Mouse (Mus musculus) urinary bladder, postnatal 4 days (tissue): ENCODE results near the gene Tspan7.

ENCODE experiments used
- DNase-seq, 2 experiments: peaks; one replicate each; pipeline ENCODE4 v3.0.0; 2021 to 2022; ENCODE audit warnings: low spot score in 2 of 2

Tspan7 gene

GRCm38 (mm10) chrX:10484872-10485569 is at the start of gene Tspan7:
Gene Tspan7 (plus strand): TSS chrX:10485158.
- DNase-seq, result peak; percentile 29 to 67

DNA sequence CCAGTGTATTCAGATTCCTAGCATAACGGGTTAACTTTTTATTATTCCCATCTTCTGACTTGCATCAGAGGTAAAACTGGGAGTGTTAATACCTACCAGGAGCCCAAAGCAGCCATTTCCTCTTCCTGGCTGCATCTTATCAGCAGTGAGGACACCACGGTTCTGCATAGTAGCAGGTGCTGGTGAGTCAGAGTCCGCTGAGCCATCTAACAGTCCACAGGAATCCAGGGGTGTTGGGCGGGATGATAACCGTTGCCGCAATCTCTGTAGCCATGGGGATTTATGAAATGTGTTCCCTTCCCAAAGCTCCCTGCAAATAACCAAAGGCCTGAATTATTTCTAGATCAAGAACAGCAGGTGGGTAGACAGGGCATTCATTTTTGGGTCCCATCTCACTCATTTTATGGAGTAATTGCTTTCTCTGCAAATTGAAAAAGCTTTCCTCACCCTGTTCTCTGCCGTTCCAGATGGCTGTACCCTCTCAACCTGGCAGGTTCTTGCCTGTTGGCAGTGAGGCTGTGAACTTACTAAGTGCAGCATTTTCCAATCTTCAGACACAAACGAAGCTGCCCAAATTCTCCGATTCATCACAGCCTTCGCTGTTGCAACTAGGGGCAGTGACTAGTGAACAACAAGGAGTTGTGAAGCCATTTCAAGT is 35.5 kb upstream of the Tspan7 start:
- DNase-seq, result no peak

DNA sequence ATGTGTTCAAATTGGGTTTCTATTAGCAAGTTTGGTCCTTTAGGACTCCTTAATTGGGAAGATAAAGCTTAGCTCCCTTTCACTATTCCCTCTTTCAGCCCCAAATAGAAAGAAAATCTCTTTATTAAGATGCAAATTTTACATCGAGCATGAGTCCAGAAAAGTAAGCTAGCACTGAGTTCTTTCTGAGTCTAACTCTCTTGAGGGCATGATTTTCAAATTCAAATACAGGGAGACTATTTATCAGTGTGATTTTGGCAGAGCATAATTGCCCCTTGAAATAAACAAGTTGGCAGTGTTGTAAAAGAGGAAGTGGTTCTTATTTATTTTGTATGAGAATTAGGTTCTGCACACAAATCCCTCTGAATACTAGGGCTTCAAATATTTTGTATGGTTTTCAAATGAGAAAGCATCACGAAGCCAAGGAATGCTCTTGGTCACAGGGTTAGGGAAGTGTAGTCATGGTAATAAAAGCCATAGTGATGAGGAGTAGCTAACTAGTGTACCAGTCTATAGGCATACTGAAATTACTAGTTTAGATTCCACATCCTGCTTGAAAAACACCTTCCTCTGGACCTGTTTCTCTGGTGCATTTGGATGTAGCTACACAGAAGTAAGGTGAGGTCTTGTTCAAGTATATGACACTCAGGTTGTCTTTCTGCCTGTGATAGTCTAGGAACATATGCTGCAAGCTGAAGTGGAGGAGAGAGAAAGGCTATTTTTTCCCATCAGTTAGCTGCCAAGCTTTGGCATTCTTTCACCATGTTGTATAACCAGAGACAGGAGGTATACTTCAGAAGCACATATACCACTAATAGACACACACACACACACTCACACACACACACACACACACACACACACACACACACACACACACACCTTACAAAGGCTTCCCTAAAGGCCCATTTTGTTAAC is 34.6 kb upstream of the Tspan7 start:
- DNase-seq, result no peak

GRCm38 (mm10) chrX:10453798-10454197 is 31.2 kb upstream of the Tspan7 start:
- DNase-seq, result no peak

DNA sequence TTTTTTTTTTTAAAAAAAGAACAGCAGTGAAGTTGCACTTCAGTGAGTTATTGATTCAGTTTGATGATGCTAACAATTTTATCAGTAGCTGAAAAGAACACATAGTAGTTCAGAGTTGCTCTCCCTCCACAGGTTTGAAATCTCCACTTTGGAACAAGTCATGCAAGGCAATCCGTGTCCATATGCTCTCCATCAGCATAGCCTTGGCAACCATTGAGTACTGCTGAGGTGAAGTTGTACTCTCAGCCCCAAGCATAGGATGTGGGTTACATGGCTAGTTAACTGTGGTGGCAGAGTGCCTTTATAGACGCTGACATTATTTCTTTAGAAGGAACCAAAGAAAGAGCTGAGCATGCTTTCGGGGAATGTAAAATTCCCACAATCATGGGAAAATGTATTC is 27.7 kb upstream of the Tspan7 start:
- DNase-seq, result no peak

DNA sequence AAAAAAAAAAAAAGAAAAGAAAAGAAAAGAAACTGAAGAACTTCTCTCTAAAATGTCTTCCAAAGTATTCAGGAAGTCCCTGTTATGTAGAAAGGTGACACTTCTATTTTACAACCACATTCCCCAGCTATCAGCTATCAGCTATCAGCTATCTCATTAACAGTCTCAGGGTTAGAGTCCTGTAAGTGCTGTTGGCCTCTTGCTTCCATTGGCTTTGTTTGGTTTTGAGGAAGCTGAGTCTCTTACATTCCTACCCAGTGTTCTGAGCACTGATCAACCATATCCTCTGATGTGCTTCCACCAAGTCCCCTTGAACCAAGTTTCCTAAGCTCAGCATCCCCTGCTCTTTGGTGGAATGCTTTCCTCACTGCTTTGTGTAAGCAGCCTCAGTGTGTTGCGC is 7.9 kb upstream of the Tspan7 start:
- DNase-seq, result no peak

DNA sequence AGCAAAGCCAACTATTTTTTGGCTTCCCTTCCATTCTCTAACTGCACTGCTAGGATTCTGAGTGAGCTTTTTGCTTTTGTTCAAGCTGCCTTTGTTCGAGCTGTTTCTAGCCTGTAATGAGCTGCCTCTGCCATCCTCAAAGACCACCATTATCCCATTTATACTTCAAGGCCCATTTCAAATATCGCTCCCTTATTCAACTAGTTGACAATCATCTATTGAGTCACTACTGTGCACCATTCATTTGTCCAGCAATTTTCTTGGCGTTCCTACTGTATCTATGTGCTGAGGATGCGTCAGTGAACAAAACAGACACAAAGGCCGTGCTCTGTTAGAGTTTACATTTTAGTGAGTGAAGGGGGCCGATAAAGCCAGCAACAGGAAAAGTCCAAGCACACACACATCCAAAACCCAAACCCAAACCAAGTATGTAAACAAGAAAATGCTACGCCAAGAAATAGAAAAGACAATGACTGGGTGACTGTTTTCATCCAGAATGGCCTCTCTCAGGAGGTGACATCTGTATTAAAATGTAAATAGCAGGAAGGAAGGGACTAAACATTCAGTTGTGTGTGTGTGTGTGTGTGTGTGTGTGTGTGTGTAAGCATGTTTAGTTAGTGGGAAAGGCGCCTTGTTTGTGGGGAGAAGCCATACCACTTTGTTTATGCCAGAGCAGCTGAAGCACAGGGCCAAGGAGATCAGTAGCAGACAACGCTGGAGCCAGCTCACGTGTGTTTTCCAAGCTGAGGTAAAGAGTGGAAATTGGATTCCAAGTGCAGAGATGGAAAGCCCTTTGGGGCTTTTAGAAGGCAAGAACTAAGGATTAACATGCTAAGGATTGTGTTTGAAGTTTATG is 5.7 kb upstream of the Tspan7 start:
- DNase-seq, result no peak

DNA sequence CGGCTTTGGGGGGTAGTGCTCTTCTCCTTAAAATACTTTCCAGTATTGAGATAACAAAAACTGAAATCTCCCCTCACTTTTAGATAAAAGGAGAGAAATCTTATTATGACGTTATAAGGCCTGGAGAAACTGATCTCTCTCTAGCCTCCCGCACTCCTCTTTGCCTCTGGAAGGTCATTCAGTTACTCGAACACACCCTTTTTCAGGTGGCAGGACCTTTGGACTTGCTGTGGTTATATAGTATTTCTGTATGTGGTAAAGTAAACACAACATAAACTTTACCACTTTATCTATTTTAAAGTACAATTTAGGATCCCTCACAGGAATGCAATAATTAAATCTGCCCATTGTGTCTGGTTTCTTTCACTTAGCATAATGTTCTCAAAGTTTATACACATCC is 5.0 kb upstream of the Tspan7 start:
- no peak for DNase-seq

- peak; percentile 17 to 58 for DNase-seq
Observed at GRCm38 (mm10) chrX:10485664-10486211, 780 bp downstream of the Tspan7 start.

DNA sequence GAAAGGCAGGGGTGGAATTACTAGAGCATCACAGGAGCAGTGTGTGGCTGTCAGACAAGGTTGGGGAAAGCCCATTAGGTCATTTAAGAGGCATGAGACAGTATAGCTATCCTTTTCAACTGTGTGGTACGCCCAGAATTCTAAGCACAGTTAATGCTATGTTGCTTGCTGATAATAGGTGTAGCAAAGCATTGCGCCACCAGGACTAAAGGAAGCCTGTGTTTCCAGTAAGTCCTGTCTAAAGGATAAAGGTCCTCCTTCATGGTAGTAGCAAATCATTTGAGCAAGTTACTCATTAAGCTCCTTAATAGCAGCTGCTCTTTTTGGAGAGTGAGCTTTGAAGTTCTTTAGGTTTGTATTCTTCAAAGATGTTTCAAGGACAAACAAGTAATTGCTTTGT is 13.6 kb downstream of the Tspan7 start:
- DNase-seq, result no peak

GRCm38 (mm10) chrX:10502616-10503015 is 17.7 kb downstream of the Tspan7 start:
- DNase-seq, result no peak

DNA sequence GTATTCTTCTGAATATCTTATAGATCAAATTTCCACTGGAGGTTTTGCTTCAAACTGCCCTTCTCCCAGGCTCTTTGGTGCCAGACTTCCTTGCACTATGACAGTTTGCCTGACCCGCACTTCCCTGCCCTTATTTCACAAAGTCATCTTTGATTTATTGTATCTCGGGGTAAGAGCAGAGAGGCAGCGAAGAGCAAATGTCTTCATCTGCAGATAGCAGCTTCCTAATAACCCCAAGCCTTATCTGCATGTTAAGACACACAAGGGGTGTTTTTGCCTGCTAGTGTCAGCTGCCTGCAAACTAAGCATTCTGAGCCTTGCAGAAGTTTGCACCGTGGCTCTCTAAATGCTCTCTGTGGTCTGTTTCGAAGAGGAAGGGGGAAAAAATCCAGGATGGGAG is 29.5 kb downstream of the Tspan7 start:
- no peak for DNase-seq

DNA sequence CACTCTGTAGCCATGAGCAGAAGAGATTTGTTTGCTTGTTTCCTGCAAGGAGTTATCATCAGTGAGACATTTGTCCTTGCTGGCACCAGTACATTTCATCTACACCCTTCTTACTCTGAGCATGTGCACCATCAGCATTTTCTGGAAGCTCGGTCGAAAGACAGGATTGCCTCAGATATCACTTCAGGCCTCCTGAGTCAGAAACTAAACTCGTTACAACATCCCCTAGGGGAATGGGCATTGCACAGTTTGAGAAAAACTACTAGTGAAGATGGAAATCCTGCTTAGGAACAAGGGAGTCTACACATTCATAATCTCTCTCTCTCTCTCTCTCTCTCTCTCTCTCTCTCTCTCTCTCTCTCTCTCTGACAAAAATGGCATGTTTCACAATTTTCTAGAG is 30.0 kb downstream of the Tspan7 start:
- no peak for DNase-seq

DNA sequence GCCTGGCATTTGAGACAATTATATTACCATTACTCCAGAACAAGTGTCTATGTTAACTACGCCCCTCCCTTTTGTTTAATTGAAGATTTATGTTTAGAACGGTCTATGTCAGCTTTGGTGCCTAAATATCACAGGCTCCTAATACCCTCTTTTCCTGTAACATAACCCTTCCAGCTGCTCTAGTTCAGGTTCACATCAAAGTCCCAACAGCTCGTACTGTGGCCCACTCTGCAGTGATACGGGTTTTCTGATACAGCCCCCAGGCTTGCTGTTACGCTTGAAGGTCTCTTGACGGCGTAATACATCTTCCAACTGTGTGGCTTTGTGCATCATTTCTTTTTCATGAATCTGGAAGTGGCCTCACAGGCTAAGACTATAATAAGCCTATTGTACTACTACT is 31.5 kb downstream of the Tspan7 start:
- DNase-seq, result no peak

DNA sequence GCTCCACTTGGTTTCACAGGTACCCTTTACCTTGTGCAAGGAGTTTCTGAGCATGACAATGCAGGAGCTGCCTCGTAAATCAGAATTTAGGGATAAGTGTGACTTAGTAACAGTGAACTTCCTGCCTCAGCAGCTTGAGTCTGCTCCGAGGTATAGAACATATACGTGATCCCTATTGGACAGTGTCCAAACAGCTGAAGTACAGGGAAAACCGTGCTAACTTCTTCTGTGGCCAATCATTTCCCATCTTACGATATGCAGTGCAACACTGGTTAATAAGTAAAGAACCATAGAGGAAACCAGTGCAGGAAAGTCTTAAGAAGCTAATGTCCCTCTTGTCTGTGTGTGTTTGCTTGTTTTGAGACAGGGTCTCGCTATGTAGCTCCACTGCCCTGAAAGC is 32.0 kb downstream of the Tspan7 start:
- no peak for DNase-seq

- no peak for DNase-seq
Observed at GRCm38 (mm10) chrX:10517756-10518155, 32.8 kb downstream of the Tspan7 start.

GRCm38 (mm10) chrX:10518510-10518909 is 33.6 kb downstream of the Tspan7 start:
- DNase-seq, result no peak

DNA sequence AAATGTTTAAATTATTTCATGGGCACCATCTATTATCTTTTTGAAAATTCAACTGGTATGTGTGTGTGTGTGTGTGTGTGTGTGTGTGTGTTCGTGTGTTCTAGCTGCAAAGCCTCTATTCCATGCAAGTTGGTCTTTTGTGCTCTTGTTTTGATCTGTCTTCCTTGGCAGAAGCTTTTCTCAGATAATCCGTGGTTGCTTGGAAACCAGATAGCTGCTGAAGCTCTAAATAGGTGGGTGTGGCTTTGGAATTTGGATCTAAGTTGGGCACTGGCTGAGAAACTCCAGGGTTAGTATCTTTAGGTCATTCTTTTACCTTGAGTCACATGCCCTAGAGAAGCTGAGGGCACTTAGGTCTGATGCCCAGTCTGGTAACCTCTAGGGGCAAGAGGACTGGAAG is 50.5 kb downstream of the Tspan7 start:
- DNase-seq, result no peak

DNA sequence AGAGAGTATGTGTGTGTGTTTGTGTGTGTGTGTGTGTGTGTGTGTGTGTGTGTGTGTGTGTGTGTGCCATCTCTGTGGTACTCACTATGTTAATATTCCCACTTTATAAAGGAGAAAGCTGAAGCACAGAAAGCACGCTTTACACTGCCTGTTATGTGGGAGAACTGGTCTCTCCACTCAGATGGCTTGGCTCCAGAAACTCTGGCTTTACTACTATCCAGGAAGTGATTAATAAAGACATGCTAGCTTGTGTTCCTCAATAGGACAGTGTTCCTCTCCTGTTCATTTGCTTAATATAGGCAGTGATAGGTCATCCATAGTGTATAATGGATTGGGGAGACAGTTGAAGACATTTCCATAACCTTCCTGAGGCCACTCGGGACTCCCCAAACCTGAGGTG is 54.1 kb downstream of the Tspan7 start:
- no peak for DNase-seq

- no peak for DNase-seq
Observed at GRCm38 (mm10) chrX:10539482-10540166, 54.7 kb downstream of the Tspan7 start.

DNA sequence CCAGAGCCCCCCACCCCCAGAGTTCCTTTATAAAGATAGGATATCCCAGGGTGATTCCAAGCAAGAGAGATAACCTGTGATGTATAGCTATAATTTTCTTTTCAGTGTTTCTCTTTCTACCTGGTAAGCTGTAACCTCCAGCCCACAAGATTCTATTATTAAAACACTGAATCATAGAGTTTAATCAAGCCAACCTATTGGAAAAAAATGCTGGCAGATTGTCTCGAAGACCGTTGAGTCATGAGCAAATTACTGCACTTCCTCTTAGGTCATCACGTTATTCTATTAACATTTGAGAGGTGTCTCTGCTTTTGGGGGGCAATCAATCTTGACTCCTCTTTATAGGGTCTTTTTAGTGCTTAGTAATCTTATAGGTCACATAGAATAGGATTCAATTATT is 61.9 kb downstream of the Tspan7 start:
- no peak for DNase-seq
